Mouse (Mus musculus) brain, embryonic 14.5 days (tissue): ENCODE measurements around the gene Klrb1.

Source experiments
- CTCF ChIP-seq: fragments of 200-500 bp; IDR thresholded peaks from 2 replicates; pipeline ENCODE4 v1.5.1; 2012; ENCODE audit warnings: inconsistent platforms, mild to moderate bottlenecking, moderate library complexity, borderline replicate concordance; ENCODE audit not compliant: insufficient read depth, insufficient read length; ENCODE audit errors: extremely low read depth
- POLR2A ChIP-seq: fragments of 200-500 bp; IDR thresholded peaks from 2 replicates; pipeline ENCODE4 v1.6.1; 2012; ENCODE audit warnings: mild to moderate bottlenecking, inconsistent platforms, borderline replicate concordance; ENCODE audit not compliant: poor library complexity, insufficient read depth, insufficient read length, severe bottlenecking; ENCODE audit errors: extremely low read depth

- TF ChIP-seq POLR2A (peak; percentile 17; the same call in 1 of the 2 replicates), CTCF (peak; percentile 67)
Measured at GRCm38 (mm10) chr6:128760416-128761143, 37.7 kb upstream of the Klrb1 start.
